ENCODE assay signal across 8 mouse cellular contexts in the genomic region with DNA sequence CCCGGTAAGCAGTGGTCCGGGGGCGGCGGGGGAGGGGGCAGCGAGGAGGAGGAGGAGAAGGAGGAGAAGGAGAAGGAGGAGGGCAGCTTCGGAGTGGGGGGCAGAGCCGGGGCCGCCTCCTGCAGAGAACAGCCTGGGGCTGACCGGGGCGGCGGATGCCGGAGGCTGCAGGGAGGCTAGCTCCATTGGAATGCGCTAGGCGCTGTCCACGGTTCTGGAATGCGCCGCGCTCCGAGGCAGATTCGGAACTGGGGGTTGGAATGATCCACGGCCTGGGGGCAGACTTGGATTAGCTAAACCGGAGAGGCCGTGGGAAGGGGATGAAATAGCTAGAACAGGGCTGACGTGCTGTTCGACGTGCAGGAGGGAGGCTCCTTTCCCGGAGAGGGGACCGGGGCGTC. TPM values are rescaled to one million over a fixed set of nuclear protein-coding genes. Genes with fewer than 3 reads are reported as not detected.
DNase-seq lines count a peak whose midpoint lies in the region; ATAC-seq and TF ChIP-seq lines count a peak whose summit lies in the region.

No protein-coding gene starts in this region.

- TF ChIP-seq CTCF in ES-Bruce4 (IDR thresholded peaks at IDR 0.05; ENCODE audit: low read depth, low read length) = no peak

- peak overlapping the region; percentile 37 for H3K4me3 ChIP-seq in ES-Bruce4 (ENCODE audit: low read depth, low read length)
- H3K4me3 ChIP-seq in forebrain, embryonic 13.5 days = peak overlapping the region; percentile 41

- 0 out of 2 replicates have a peak overlapping the region, but pooled peaks have one; percentile 4 for H3K9ac ChIP-seq in ES-Bruce4 (ENCODE audit: low read depth, poor library complexity, severe bottlenecking)
- peak overlapping the region; percentile 61 for H3K9ac ChIP-seq in forebrain, embryonic 13.5 days

- peak; percentile 68; the same call in 1 of the 2 replicates for TF ChIP-seq EP300 in ES-Bruce4 (IDR thresholded peaks at IDR 0.05; ENCODE audit: insufficient read depth, low read depth, low read length)

- H3K9me3 ChIP-seq in ES-Bruce4 (replicated peaks; ENCODE audit: control insufficient read depth, insufficient read depth, low read length, poor library complexity, severe bottlenecking) = no peaks in the 10 kb centered on the region
- no peaks in the 10 kb centered on the region for H3K9me3 ChIP-seq in forebrain, embryonic 13.5 days (replicated peaks)

- ATAC-seq in forebrain, embryonic 13.5 days = no peak
- peak; percentile 46 to 69; a peak in 2 of 4 replicates for ATAC-seq in hematopoietic stem cell, adult 5-6 weeks (replicated peaks in 1 of 2; ENCODE audit: insufficient read depth in 1 of 2, low FRiP score in 2 of 2, low TSS enrichment in 1 of 2, low read depth in 1 of 2, poor library complexity in 2 of 2, severe bottlenecking in 2 of 2)

- peaks cover 25% of the 10 kb centered on the region for H3K27me3 ChIP-seq in ES-Bruce4 (ENCODE audit: control insufficient read depth, insufficient read depth, low read length, poor library complexity, severe bottlenecking)
- H3K27me3 ChIP-seq in forebrain, embryonic 13.5 days = peaks cover 79% of the 10 kb centered on the region

- H3K27ac ChIP-seq in ES-Bruce4 (ENCODE audit: insufficient read depth, low read length) = no peak overlapping the region
- peak overlapping the region; percentile 21 for H3K27ac ChIP-seq in forebrain, embryonic 13.5 days

- H3K4me2 ChIP-seq in forebrain, embryonic 13.5 days = peak overlapping the region; percentile 69

- H3K4me1 ChIP-seq in ES-Bruce4 (ENCODE audit: control insufficient read depth, insufficient read depth, low read length) = no peaks in the 10 kb centered on the region
- H3K4me1 ChIP-seq in forebrain, embryonic 13.5 days = peaks cover 68% of the 10 kb centered on the region

- whole genome bisulfite sequencing in forebrain, embryonic 13.5 days = under 1% methylated on average over 26 of the region's 29 CpGs

- no peak for TF ChIP-seq POLR2A in ES-Bruce4 (IDR thresholded peaks at IDR 0.05; ENCODE audit: insufficient read depth, low read length)

- H3K36me3 ChIP-seq in ES-Bruce4 (ENCODE audit: control insufficient read depth, insufficient read depth, low read length, poor library complexity, severe bottlenecking) = no peaks in the 10 kb centered on the region
- no peaks in the 10 kb centered on the region for H3K36me3 ChIP-seq in forebrain, embryonic 13.5 days (ENCODE audit: poor library complexity, severe bottlenecking)

- DNase-seq in adrenal gland, postnatal 14 days = peak; percentile 89
- peak; percentile 71 to 78 for DNase-seq in layer of hippocampus, postnatal 10 days (ENCODE audit: low spot score in 2 of 2)
- peak; percentile 85 for DNase-seq in lung, postnatal 10 days
- DNase-seq in retina, postnatal 1 day = peak; percentile 86
- no peak for DNase-seq in thymus, postnatal 36 days

RNA-seq across cellular contexts. Expression of a gene that starts 7.8 kb away (rescaled TPM):
- 1.6 and 1.9 TPM in 2 replicates for polyA plus RNA-seq in ES-Bruce4 (2011; ENCODE audit: insufficient read depth, insufficient read length, low read depth, missing spikeins)
- 8.4 and 8.7 TPM in 2 replicates for total RNA-seq in adrenal gland, postnatal 14 days (2021)
- 5.7 and 8.8 TPM in 2 replicates for polyA plus RNA-seq in forebrain, embryonic 13.5 days (2015; fragmentation: Nextera tagmentation; extraction: Ambion mirVana)
- 0.45 and 0.63 TPM in 2 replicates for total RNA-seq in hematopoietic stem cell, adult 5-6 weeks (2017)
- total RNA-seq in layer of hippocampus, postnatal 10 days (2021) = 100 to 1,000 TPM; 252 to 272 TPM

RNA-seq across cellular contexts. Expression of a gene that starts 27.9 kb away (rescaled TPM):
- polyA plus RNA-seq in ES-Bruce4 (2011; ENCODE audit: insufficient read depth, insufficient read length, low read depth, missing spikeins) = 5.8 and 6.2 TPM in 2 replicates
- total RNA-seq in adrenal gland, postnatal 14 days (2021) = 1.7 and 2.0 TPM in 2 replicates
- polyA plus RNA-seq in forebrain, embryonic 13.5 days (2015; fragmentation: Nextera tagmentation; extraction: Ambion mirVana) = 8.6 and 10.6 TPM in 2 replicates
- total RNA-seq in hematopoietic stem cell, adult 5-6 weeks (2017) = 15.3 and 37.5 TPM in 2 replicates
- total RNA-seq in layer of hippocampus, postnatal 10 days (2021) = 1 to 10 TPM; 2.8 TPM

RNA-seq across cellular contexts. Expression of a gene that starts 56.9 kb away (rescaled TPM):
- 9.1 and 10.6 TPM in 2 replicates for polyA plus RNA-seq in ES-Bruce4 (2011; ENCODE audit: insufficient read depth, insufficient read length, low read depth, missing spikeins)
- 17.3 and 19.4 TPM in 2 replicates for total RNA-seq in adrenal gland, postnatal 14 days (2021)
- 12.2 and 15.1 TPM in 2 replicates for polyA plus RNA-seq in forebrain, embryonic 13.5 days (2015; fragmentation: Nextera tagmentation; extraction: Ambion mirVana)
- total RNA-seq in hematopoietic stem cell, adult 5-6 weeks (2017) = 6.6 and 10.5 TPM in 2 replicates
- 10 to 100 TPM; 24.0 to 24.1 TPM for total RNA-seq in layer of hippocampus, postnatal 10 days (2021)

Comparison
In these comparisons a context has a peak if more than half of its experiments do, and no peak if none do; other contexts are left out.
1. DNase-seq: peak in adrenal gland, postnatal 14 days (single experiment), layer of hippocampus, postnatal 10 days (2 of 2), lung, postnatal 10 days (single experiment) and retina, postnatal 1 day (single experiment); none in thymus, postnatal 36 days (0 of 2).
2. RNA of a gene that starts 7.8 kb away (total RNA-seq): 252 to 272 TPM in layer of hippocampus, postnatal 10 days; 8.4 to 8.7 TPM in adrenal gland, postnatal 14 days and 0.45 to 0.63 TPM in hematopoietic stem cell, adult 5-6 weeks; every median in the first group is over 10 times any median in the second.